Mouse (Mus musculus) CH12.LX (cell line): ENCODE results near the gene Topors. TPM values are rescaled to one million over a fixed set of nuclear protein-coding genes. Genes with fewer than 3 reads are reported as not detected.

Experiments used
- DNase-seq: peaks from one replicate; pipeline ENCODE4 v3.0.0-alpha.2; 2013; ENCODE audit errors: extremely low read depth
- H3K27ac ChIP-seq: 2 replicates; pipeline ENCODE4 v1.5.1; 2012; ENCODE audit warnings: low read depth, mild to moderate bottlenecking, control low read depth, moderate library complexity; ENCODE audit not compliant: insufficient read depth
- H3K27me3 ChIP-seq: replicated peaks from 2 replicates; pipeline ENCODE3; 2012; ENCODE audit warnings: inconsistent platforms
- H3K36me3 ChIP-seq, 2 experiments: replicated peaks in 1 of 2; 2 replicates each; pipeline versions ENCODE3 to v1.6.1; 2012; ENCODE audit warnings: inconsistent platforms in 1 of 2, low read length in 1 of 2, mild to moderate bottlenecking in 1 of 2, mixed read lengths in 1 of 2, moderate library complexity in 1 of 2; ENCODE audit not compliant: control insufficient read depth in 1 of 2, insufficient read depth in 1 of 2
- H3K4me1 ChIP-seq, 2 experiments: 2 replicates each; pipeline ENCODE4 v1.6.1; 2012; ENCODE audit warnings: inconsistent platforms in 1 of 2, moderate library complexity in 1 of 2; ENCODE audit not compliant: insufficient read depth in 2 of 2, control insufficient read depth in 1 of 2
- H3K4me2 ChIP-seq: 2 replicates; pipeline ENCODE4 v1.6.1; 2012; ENCODE audit warnings: low read depth, mild to moderate bottlenecking, control low read depth; ENCODE audit not compliant: poor library complexity, insufficient read depth, severe bottlenecking
- H3K4me3 ChIP-seq, 3 experiments: fragments of 150-350 bp in 1 of 3; sonication (generic) in 1 of 3; replicated peaks in 1 of 3; 2 replicates each; pipeline versions ENCODE3 to v1.5.1; 2011 to 2012; ENCODE audit warnings: low read depth in 2 of 3, low read length in 2 of 3, mild to moderate bottlenecking in 2 of 3, moderate library complexity in 2 of 3, control low read depth in 1 of 3, improper control_type of control experiment in 1 of 3, inconsistent platforms in 1 of 3, mixed read lengths in 1 of 3; ENCODE audit not compliant: poor library complexity in 1 of 3
- H3K79me2 ChIP-seq: replicated peaks from 2 replicates; pipeline ENCODE4 v1.6.1; 2012; ENCODE audit warnings: mild to moderate bottlenecking, moderate library complexity; ENCODE audit not compliant: control insufficient read depth, poor library complexity, insufficient read depth, severe bottlenecking; ENCODE audit errors: extremely low read depth
- H3K9ac ChIP-seq: 2 replicates; pipeline ENCODE4 v1.6.1; 2012; ENCODE audit warnings: low read depth, mild to moderate bottlenecking, control low read depth, moderate library complexity; ENCODE audit not compliant: insufficient read depth
- H3K9me3 ChIP-seq: replicated peaks from 2 replicates; pipeline ENCODE3; 2012; ENCODE audit warnings: low read length, inconsistent platforms, mixed read lengths
- BHLHE40 ChIP-seq: IDR thresholded peaks from 2 replicates; pipeline ENCODE4 v1.6.1; 2011; ENCODE audit warnings: mild to moderate bottlenecking, low read depth, low read length, improper control_type of control experiment
- CHD1 ChIP-seq: IDR thresholded peaks from 2 replicates; pipeline ENCODE4 v1.6.1; 2012; ENCODE audit warnings: low read depth, low read length, improper control_type of control experiment, inconsistent platforms
- CHD2 ChIP-seq: IDR thresholded peaks from 2 replicates; pipeline ENCODE4 v1.6.1; 2011; ENCODE audit warnings: low read length, improper control_type of control experiment
- CTCF ChIP-seq, 2 experiments: IDR thresholded peaks in 1 of 2; conservative IDR thresholded peaks in 1 of 2; 2 replicates each; pipeline ENCODE4 v1.5.1; 2011 to 2012; ENCODE audit warnings: low read depth in 2 of 2, low read length in 2 of 2, improper control_type of control experiment in 1 of 2, inconsistent platforms in 1 of 2, mild to moderate bottlenecking in 1 of 2, moderate library complexity in 1 of 2
- E2F4 ChIP-seq: IDR thresholded peaks from 2 replicates; pipeline ENCODE4 v1.6.1; 2011; ENCODE audit warnings: low read depth, low read length, improper control_type of control experiment; ENCODE audit not compliant: insufficient replicate concordance
- ELF1 ChIP-seq: IDR thresholded peaks from 2 replicates; pipeline ENCODE4 v1.6.1; 2014; ENCODE audit warnings: low read depth, mild to moderate bottlenecking, inconsistent platforms, low read length, improper control_type of control experiment
- ETS1 ChIP-seq: conservative IDR thresholded peaks from 2 replicates; pipeline ENCODE4 v1.6.1; 2012; ENCODE audit warnings: low read depth, mild to moderate bottlenecking, inconsistent platforms, low read length, improper control_type of control experiment, moderate library complexity
- HCFC1 ChIP-seq: IDR thresholded peaks from 2 replicates; pipeline ENCODE4 v1.6.1; 2012; ENCODE audit warnings: low read depth, mild to moderate bottlenecking, inconsistent platforms, low read length, improper control_type of control experiment
- IRF4 ChIP-seq: IDR thresholded peaks from 2 replicates; pipeline ENCODE4 v1.6.1; 2014; ENCODE audit warnings: low read depth, mild to moderate bottlenecking, inconsistent platforms, low read length, improper control_type of control experiment
- JUN ChIP-seq: IDR thresholded peaks from 2 replicates; pipeline ENCODE4 v1.6.1; 2011; ENCODE audit warnings: low read depth, mild to moderate bottlenecking, low read length, improper control_type of control experiment, moderate library complexity; ENCODE audit not compliant: insufficient read depth
- JUND ChIP-seq: conservative IDR thresholded peaks from 2 replicates; pipeline ENCODE4 v1.6.1; 2011; ENCODE audit warnings: low read depth, low read length, improper control_type of control experiment
- KAT2A ChIP-seq: IDR thresholded peaks from 2 replicates; pipeline ENCODE4 v1.6.1; 2012; ENCODE audit warnings: low read length, improper control_type of control experiment, inconsistent platforms; ENCODE audit not compliant: insufficient replicate concordance
- MAFK ChIP-seq: IDR thresholded peaks from 2 replicates; pipeline ENCODE4 v1.6.1; 2011; ENCODE audit warnings: low read length, improper control_type of control experiment; ENCODE audit not compliant: insufficient replicate concordance
- MAZ ChIP-seq: IDR thresholded peaks from 2 replicates; pipeline ENCODE4 v1.6.1; 2012; ENCODE audit warnings: low read depth, mild to moderate bottlenecking, inconsistent platforms, low read length, improper control_type of control experiment, moderate library complexity
- MEF2A ChIP-seq: IDR thresholded peaks from 2 replicates; pipeline ENCODE4 v1.6.1; 2014; ENCODE audit warnings: low read depth, mild to moderate bottlenecking, inconsistent platforms, low read length, improper control_type of control experiment, borderline replicate concordance
- MYC ChIP-seq: IDR thresholded peaks from 2 replicates; pipeline ENCODE4 v1.6.1; 2011; ENCODE audit warnings: low read depth, mild to moderate bottlenecking, improper control_type of control experiment, low read length
- PAX5 ChIP-seq: IDR thresholded peaks from 2 replicates; pipeline ENCODE4 v1.6.1; 2012; ENCODE audit warnings: low read length, inconsistent platforms, mixed read lengths
- POLR2A ChIP-seq: IDR thresholded peaks from 2 replicates; pipeline ENCODE4 v1.6.1; 2011; ENCODE audit warnings: low read depth, mild to moderate bottlenecking, improper control_type of control experiment, low read length
- RCOR1 ChIP-seq: conservative IDR thresholded peaks from 2 replicates; pipeline ENCODE4 v1.6.1; 2012; ENCODE audit warnings: low read depth, mild to moderate bottlenecking, inconsistent platforms, low read length, improper control_type of control experiment
- SIN3A ChIP-seq: IDR thresholded peaks from 2 replicates; pipeline ENCODE4 v1.6.1; 2012; ENCODE audit warnings: low read length, improper control_type of control experiment, inconsistent platforms
- SMC3 ChIP-seq: IDR thresholded peaks from 2 replicates; pipeline ENCODE4 v1.6.1; 2011; ENCODE audit warnings: low read depth, low read length, improper control_type of control experiment
- UBTF ChIP-seq: IDR thresholded peaks from 2 replicates; pipeline ENCODE4 v1.6.1; 2012; ENCODE audit warnings: low read depth, mild to moderate bottlenecking, inconsistent platforms, low read length, improper control_type of control experiment, moderate library complexity
- USF1 ChIP-seq: IDR thresholded peaks from 2 replicates; pipeline ENCODE4 v1.6.1; 2014; ENCODE audit warnings: low read depth, mild to moderate bottlenecking, inconsistent platforms, low read length, improper control_type of control experiment
- ZMIZ1 ChIP-seq: IDR thresholded peaks from 2 replicates; pipeline ENCODE4 v1.6.1; 2012; ENCODE audit warnings: low read depth, mild to moderate bottlenecking, inconsistent platforms, low read length, improper control_type of control experiment
- dilution Hi-C: fragments of 300-500 bp; cut with MboI; formaldehyde crosslinking; loops from 2 replicates; pipeline ENCODE4 v1.14.3; 2020; ENCODE audit warnings: low sequenced_read_pairs; ENCODE audit not compliant: extremely low pct_unique_long_range_greater_than_20kb, extremely low pct_ligation_motif_present
- in situ Hi-C: fragments of 300-500 bp; cut with MboI; formaldehyde crosslinking; loops from 3 replicates; pipeline ENCODE4 v1.14.3; 2019; ENCODE audit warnings: low sequenced_read_pairs, low pct_ligation_motif_present, low pct_unique_long_range_greater_than_20kb, mixed read lengths
- polyA plus RNA-seq: library from polyadenylated mRNA; unstranded; fragments of >175 nt; gene quantifications from 2 replicates; pipeline ENCODE4 v1.2.1, GENCODE M21; 2012; ENCODE audit warnings: low read depth; ENCODE audit not compliant: insufficient read length
- total RNA-seq, 2 experiments: library from RNA; depleted of rRNA; stranded (reverse); fragments of 300-350 nt in 1 of 2; fragments of >200 nt in 1 of 2; gene quantifications; 2 replicates each; pipeline ENCODE4 v1.2.3; 2012 to 2014

The Topors gene
- total and polyA plus RNA-seq, 3 experiments = 23.1 to 38.9 (median 36.1) TPM

GRCm38 (mm10) chr4:40289046-40289445, 19.4 kb upstream of the Topors start:
- no peak overlapping the region for H3K9ac ChIP-seq
- peaks cover 10% of the 10 kb centered on the region for H3K9me3 ChIP-seq
- no peaks in the 10 kb centered on the region for H3K36me3 ChIP-seq
- no peak overlapping the region for H3K27ac ChIP-seq
- dilution Hi-C loops (no loop called here), in situ Hi-C loops (loop anchor here (10.0 kb wide), 2 partner anchors 144 to 386 kb away; partner anchors contain the start of gene Aco1)
- no peaks in the 10 kb centered on the region for H3K79me2 ChIP-seq
- H3K27me3 ChIP-seq = no peaks in the 10 kb centered on the region
- DNase-seq = no peak
- no peak for TF ChIP-seq ZMIZ1
- TF ChIP-seq MAFK = no peak
- no peak for TF ChIP-seq MYC
- TF ChIP-seq USF1 = no peak
- no peak for TF ChIP-seq MAZ
- H3K4me2 ChIP-seq = no peak overlapping the region
- H3K4me1 ChIP-seq = peaks cover 3 to 17% of the 10 kb centered on the region in 2 experiments
- H3K4me3 ChIP-seq = no peak overlapping the region

GRCm38 (mm10) chr4:40287415-40287814, 17.8 kb upstream of the Topors start:
- Histone ChIP-seq H3K79me2 (no peaks in the 10 kb centered on the region), H3K4me3 (peak overlapping the region in 2 of 3 experiments; percentile 16 to 29), H3K27ac (no peak overlapping the region; the same call in 1 of the 2 replicates), H3K9ac (peak overlapping the region; percentile 45; the same call in 1 of the 2 replicates), H3K4me1 (peaks cover 3 to 17% of the 10 kb centered on the region in 2 experiments), H3K27me3 (no peaks in the 10 kb centered on the region), H3K36me3 (no peaks in the 10 kb centered on the region), H3K9me3 (peaks cover 7% of the 10 kb centered on the region), H3K4me2 (peak overlapping the region; percentile 78; the same call in 1 of the 2 replicates)
- dilution Hi-C loops = no loop called here
- in situ Hi-C loops = loop anchor here (10.0 kb wide), 2 partner anchors 143 to 387 kb away; partner anchors contain the start of gene Aco1
- TF ChIP-seq RCOR1 = no peak
- TF ChIP-seq MYC = no peak
- TF ChIP-seq JUN = no peak
- no peak; the same call in 1 of the 2 replicates for TF ChIP-seq SMC3
- no peak for TF ChIP-seq SIN3A
- TF ChIP-seq CHD2 = no peak
- no peak for TF ChIP-seq KAT2A
- TF ChIP-seq PAX5 = no peak
- TF ChIP-seq BHLHE40 = no peak
- TF ChIP-seq USF1 = no peak
- no peak for TF ChIP-seq CHD1
- no peak for TF ChIP-seq JUND
- TF ChIP-seq ETS1 = no peak
- no peak for TF ChIP-seq HCFC1
- peak; percentile 22; the same call in 1 of the 2 replicates for TF ChIP-seq IRF4
- peak; percentile 34; the same call in 1 of the 2 replicates for TF ChIP-seq POLR2A
- no peak for TF ChIP-seq UBTF
- no peak for TF ChIP-seq E2F4
- TF ChIP-seq ELF1 = no peak; the same call in 1 of the 2 replicates
- peak in 1 of 2 experiments; percentile 47; a peak in 2 of 4 replicates for TF ChIP-seq CTCF (conservative IDR thresholded peaks at IDR 0.05 in 1 of 2, IDR thresholded peaks at IDR 0.05 in 1 of 2; ENCODE audit: low read depth in 2 of 2, low read length in 2 of 2)
- no peak for TF ChIP-seq MEF2A
- peak; percentile 70 for DNase-seq
